Mouse (Mus musculus) bone marrow macrophage, adult 2 months (primary cell): ENCODE results near the gene Hist1h1b. TPM values are rescaled to one million over a fixed set of nuclear protein-coding genes. Genes with fewer than 3 reads are reported as not detected.
"Not testable (repeated sequence)": the region's sequence is repeated elsewhere in the genome, so short reads cannot be mapped to it uniquely, and the experiment has no call there.

Experiments used
- H3K27ac ChIP-seq: 2 replicates; pipeline ENCODE4 v1.5.1; 2012; ENCODE audit warnings: low read depth, low read length; ENCODE audit not compliant: insufficient read depth
- H3K4me1 ChIP-seq: 2 replicates; pipeline ENCODE4 v1.6.1; 2012; ENCODE audit warnings: low read length; ENCODE audit not compliant: control insufficient read depth, insufficient read depth
- H3K4me3 ChIP-seq: 2 replicates; pipeline ENCODE4 v1.5.1; 2012; ENCODE audit warnings: mild to moderate bottlenecking, low read length, moderate library complexity; ENCODE audit not compliant: insufficient read depth
- CTCF ChIP-seq: IDR thresholded peaks from 2 replicates; pipeline ENCODE4 v1.5.1; 2012; ENCODE audit warnings: low read depth, mild to moderate bottlenecking, low read length, moderate library complexity
- POLR2A ChIP-seq: IDR thresholded peaks from 2 replicates; pipeline ENCODE4 v1.6.1; 2012; ENCODE audit warnings: mild to moderate bottlenecking, low read depth, low read length, borderline replicate concordance
- polyA plus RNA-seq: library from polyadenylated mRNA; stranded (reverse); fragments of >200 nt; gene quantifications from 2 replicates; pipeline ENCODE4 v1.2.4, GENCODE M21; 2012; ENCODE audit not compliant: missing spikeins, insufficient read depth, insufficient read length

Hist1h1b gene
- polyA plus RNA-seq, 1 experiment, result 0.82 TPM

DNA sequence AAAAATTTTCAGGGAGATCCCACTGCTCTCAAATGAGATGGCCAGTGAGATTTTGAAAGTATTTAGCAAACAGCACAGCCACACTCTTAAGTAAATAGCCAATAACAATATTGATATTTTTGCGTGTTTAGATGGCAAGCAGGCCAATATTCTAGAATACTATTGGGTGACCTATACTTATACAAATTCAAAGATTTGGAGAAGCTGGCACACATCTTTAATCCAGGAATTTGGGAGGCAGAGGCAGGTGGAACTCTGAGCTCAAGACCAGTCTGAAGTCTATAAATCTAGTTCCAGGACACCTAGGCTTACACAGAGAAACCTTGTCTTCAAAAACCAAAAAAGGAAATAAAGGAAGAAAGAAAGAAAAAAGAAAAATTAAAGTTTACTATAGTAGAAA, 1.2 kb upstream of the Hist1h1b start:
- Histone ChIP-seq H3K4me3 (no peak overlapping the region), H3K4me1 (peaks cover 12% of the 10 kb centered on the region), H3K27ac (no peak overlapping the region)
- no peak for TF ChIP-seq CTCF
- TF ChIP-seq POLR2A, result no peak

DNA sequence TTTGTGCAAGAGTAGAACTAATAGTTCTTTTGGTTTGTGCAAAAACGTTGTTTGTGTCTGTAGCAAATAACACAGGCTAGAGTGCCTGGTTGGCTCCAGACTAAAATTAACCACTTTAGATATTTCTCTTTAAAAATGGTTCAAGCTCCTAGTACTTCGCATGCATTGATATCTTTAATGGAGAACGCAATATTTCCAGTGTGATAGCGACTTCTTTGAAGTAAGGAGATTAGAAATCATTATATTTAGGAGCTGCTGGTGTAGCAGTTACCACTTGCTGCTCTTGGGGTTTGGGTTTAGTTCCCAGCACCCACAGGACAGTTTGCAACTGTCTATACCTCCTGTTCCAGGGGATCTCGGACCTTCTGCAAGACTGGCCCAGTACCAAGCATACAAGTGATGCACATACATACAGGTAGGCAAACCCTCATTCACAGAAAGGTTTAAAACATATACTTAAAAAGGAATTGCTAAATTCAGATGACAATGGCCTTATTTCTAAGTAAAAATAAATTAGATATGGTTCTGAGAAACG, 663 bp upstream of the Hist1h1b start:
- Histone ChIP-seq H3K4me3 (no peak overlapping the region), H3K4me1 (peaks cover 11% of the 10 kb centered on the region), H3K27ac (peak overlapping the region; percentile 46; the same call in 1 of the 2 replicates)
- TF ChIP-seq POLR2A, result no peak

DNA sequence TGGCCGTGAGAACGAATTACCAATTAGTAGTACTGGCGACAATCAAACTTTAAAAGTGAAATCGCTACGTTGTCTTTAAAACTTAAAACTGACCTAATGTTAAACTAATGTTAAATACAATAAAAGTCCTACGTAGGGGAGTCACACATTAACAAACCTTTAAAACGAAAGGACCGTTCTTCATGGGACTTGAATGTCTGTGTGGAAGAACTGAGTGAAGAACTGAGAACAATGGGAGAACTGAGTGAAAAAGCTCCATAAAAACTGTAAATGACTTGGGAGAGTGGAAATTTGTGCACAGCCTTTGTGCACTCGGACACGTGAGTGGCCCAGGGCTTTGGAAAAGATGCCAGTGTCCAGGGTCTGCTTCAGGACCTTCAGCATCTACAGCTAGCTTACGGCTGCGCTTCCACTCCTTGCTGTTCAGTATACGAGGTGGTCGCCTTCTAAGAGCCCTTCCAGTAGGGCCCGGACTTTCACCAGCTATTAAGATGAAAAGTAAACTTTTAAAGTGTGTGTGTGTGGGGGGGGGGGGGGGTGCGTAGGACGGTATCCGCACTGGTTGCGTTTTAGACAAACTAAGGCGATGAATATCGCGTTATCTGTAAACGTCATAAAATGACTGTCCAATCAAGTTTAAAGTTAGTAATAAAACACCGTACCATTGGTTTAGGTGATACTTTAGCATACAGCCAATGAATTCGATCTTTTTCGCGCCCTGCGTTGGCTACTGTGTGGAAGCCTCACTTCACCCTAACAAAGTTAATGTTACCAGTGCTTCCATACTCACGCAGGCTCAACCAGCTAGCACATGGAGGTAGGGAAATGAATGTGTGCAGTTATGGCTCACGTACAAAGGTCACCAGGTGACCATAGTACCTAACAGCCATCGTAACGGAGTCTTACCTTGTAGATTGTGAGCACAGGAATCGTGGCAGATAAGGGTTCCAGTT, 1.3 kb downstream of the Hist1h1b start:
- Histone ChIP-seq H3K27ac (peak overlapping the region; percentile 79), H3K4me3 (peak overlapping the region; percentile 65), H3K4me1 (peaks cover 2% of the 10 kb centered on the region; the same call in 1 of the 2 replicates)
- TF ChIP-seq CTCF (no peak), POLR2A (no peak)

DNA sequence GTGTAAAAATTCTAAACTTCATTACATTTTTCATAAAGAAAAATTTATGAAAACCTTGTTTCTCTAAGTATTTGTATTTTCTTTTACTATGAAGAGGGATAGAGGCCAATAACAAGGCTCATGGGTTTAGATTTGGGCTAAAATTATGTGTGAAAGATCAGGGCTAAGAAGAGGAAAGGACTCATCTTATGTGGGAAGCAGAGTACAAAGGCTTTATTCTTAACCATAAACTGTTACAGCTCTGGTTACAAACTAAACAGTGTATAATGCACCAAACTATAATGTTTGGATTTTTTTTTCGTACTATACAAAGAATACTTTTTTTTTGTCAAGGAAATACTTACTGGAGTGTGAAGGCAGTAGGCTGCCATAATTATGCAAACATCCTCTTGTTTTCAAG, 24.7 kb downstream of the Hist1h1b start:
- no peak for TF ChIP-seq POLR2A
- TF ChIP-seq CTCF, result no peak
- Histone ChIP-seq H3K4me3 (no peak overlapping the region), H3K4me1 (peaks cover 11% of the 10 kb centered on the region), H3K27ac (no peak overlapping the region)

DNA sequence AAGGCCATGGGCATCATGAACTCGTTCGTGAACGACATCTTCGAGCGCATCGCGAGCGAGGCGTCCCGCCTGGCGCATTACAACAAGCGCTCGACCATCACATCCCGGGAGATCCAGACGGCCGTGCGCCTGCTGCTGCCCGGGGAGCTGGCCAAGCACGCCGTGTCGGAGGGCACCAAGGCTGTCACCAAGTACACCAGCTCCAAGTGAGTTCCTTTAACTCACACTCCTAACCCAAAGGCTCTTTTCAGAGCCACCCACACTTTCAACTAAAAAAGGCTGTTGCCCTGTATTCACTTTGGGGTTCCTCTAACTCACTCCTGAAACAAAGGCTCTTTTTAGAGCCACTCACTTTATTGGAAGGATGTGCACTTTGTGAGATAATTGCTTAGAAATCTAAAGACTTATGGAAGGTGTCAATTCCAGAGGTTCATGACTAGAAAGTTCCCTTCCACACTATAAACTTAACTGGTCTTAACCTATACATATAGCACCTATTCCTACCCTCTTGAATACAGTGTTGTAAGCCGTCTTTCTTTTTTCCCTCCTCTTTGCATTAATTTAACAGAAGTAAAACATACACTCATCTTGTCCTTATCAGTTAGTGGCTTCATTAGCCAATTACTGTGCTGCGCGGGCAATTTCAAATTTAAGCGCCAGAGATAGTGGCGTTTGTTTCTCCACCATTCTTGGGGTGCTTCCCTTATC, 26.0 kb downstream of the Hist1h1b start:
- not testable (repeated sequence) for H3K4me1 ChIP-seq
- peak overlapping the region; percentile 59 for H3K4me3 ChIP-seq
- peak overlapping the region; percentile 77 for H3K27ac ChIP-seq

DNA sequence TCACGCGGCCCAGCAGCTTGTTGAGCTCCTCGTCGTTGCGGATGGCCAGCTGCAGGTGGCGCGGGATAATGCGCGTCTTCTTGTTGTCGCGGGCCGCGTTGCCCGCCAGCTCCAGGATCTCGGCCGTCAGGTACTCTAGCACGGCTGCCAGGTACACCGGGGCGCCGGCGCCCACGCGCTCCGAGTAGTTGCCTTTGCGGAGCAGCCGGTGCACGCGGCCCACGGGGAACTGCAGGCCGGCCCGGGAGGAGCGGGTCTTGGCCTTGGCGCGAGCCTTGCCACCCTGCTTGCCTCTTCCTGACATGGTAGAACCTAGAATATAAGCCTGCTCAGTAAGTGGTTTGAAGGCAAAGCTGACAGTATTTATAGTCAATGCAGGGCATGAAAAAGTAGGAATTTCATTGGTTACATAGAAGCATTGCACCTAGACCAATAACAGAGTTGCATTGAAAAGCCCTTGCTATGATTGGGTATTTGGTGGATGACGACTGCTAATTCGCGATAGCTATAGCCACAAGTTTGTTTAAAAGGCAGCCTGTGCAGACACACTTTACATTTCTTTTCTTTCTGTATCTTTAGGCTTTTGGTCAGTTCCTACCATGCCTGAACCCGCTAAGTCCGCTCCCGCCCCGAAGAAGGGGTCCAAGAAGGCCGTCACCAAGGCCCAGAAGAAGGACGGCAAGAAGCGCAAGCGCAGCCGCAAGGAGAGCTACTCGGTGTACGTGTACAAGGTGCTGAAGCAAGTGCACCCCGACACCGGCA, 26.7 kb downstream of the Hist1h1b start, which contains the start of the genes Hist1h2ak and Hist1h2bn:
TSS of gene Hist1h2ak (minus strand) at position 304 of the 762 bp plus-strand sequence.
TSS of gene Hist1h2bn (plus strand) at position 600 of the 762 bp plus-strand sequence.
- H3K4me1 ChIP-seq, result not testable (repeated sequence)
- TF ChIP-seq POLR2A, result 0 out of 2 replicates have a peak, but pooled peaks have one; percentile 54
- H3K4me3 ChIP-seq, result peak within 1 kb of the TSS; percentile 59

DNA sequence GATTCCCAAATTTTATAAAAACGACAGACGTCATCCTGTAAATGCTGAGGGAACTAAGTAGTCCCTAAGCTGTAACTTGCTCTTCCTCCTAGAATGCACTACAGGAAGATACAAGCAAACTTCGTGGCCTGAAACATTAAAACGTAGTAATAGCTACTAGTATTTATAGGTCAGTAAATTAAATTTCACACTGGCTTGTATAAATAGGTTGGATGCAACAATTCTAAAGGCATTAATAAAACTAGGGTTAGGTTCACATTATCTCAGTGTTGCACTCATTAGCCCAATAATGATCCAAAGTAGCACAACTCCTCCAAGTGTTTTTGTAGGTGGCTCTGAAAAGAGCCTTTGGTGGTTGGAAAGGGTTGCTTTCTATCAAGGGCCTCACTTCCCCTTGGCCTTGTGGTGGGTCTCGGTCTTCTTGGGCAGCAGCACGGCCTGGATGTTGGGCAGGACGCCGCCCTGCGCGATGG, 27.3 kb downstream of the Hist1h1b start:
- Histone ChIP-seq H3K27ac (peak overlapping the region; percentile 79), H3K4me1 (peaks cover 11% of the 10 kb centered on the region), H3K4me3 (peak overlapping the region; percentile 53)
- TF ChIP-seq CTCF, result no peak
- TF ChIP-seq POLR2A, result no peak

More for the DNA sequence above, 26.7 kb downstream of the Hist1h1b start, which contains the start of the genes Hist1h2ak and Hist1h2bn:
- peak within 1 kb of the TSS; percentile 79 for H3K27ac ChIP-seq

DNA sequence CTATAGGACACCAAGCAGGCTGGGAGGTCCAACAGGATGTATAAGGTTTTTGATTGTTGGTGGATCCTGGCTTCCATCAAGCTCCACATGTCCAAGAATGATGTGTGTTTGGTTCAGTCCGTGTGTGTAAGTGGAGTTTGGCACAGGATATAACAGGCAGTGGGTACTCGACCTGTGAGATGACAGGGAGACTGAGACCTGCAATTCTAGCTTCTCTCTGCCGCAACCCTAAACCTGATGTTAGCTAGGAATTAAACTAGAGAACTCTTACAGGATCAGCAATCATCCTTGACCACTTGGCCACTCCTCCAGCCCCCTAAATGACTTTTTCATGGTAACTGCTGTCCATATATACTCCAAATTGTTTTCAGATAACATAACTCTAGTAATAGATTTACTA, 28.1 kb downstream of the Hist1h1b start:
- Histone ChIP-seq H3K4me3 (peak overlapping the region; percentile 8; the same call in 1 of the 2 replicates), H3K4me1 (peaks cover 13% of the 10 kb centered on the region), H3K27ac (peak overlapping the region; percentile 51)
- no peak for TF ChIP-seq POLR2A

DNA sequence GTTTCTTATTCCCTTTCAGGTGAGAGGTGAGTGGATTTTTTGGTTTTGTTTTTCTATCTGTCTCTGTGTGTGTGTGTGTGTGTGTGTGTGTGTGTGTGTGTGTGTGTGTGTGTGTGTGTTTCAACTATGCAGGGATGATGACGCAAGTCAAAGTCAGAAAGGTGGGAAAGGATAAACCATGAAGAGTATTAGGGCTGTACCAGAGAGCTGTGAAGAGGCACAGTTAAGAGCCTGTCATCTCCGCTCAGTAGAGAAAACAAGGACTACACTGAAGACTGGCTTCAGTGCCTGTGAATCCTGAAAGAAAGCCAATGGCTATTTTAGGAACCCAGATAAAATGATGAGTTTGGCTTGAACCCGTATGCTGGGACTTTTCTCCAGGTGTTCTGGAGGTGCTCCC, 28.6 kb downstream of the Hist1h1b start:
- no peak overlapping the region for H3K4me3 ChIP-seq
- TF ChIP-seq CTCF (no peak), POLR2A (no peak)
- H3K4me1 ChIP-seq, result peaks cover 15% of the 10 kb centered on the region
- no peak overlapping the region for H3K27ac ChIP-seq
